Mouse (Mus musculus) spleen, postnatal 36 days (tissue): ENCODE results near the gene Rhot2.

Source experiments
- DNase-seq, 2 experiments: peaks; one replicate each; pipeline ENCODE4 v3.0.0; 2022; ENCODE audit warnings: low spot score in 2 of 2, mixed read lengths in 1 of 2

The Rhot2 gene

DNA sequence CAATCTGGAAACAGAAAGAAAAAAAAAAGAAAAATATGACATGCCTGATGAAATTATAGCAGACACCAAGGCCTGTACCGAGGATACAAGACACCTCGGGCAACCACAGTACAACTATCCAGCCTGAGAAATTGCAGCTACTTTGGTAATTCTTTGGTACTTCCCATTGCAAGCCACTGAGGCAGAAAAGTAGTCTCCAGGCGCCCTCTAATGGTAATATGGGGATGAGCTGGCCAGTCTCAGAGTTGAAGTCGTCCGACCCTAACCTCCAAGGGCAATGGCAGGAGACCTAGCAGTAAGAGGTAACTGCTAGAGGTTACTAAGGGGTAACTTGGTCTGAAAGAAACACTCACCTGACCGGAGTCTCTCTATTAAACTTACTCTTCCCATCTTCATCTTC is 43.6 kb downstream of the Rhot2 start:
- peak; percentile 68 to 71 for DNase-seq

DNA sequence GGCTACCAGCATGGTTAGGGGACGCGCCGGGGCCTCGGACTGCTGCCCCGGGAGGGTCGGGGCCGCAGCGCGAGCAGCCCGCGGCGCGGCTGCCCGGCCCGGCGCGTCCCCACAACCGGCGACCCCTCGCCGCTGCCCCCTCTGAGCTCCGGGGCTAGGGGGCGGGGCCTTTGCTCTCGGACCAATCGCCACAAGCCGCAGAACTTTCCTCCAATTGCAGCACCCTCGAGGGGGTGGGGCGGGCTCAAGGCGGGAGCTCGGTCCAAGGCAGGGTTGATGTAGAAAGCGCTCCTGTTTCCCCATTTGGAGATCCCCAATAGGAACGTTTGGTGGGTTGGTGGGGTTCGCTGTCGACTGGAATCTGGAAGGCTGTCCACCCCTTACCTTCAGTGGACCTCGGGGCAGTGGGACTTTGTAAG is 47.7 kb downstream of the Rhot2 start, which contains the start of gene Metrn:
Gene Metrn (minus strand): TSS at position 186 of the 419 bp plus-strand sequence.
- peak; percentile 84 to 85 for DNase-seq

DNA sequence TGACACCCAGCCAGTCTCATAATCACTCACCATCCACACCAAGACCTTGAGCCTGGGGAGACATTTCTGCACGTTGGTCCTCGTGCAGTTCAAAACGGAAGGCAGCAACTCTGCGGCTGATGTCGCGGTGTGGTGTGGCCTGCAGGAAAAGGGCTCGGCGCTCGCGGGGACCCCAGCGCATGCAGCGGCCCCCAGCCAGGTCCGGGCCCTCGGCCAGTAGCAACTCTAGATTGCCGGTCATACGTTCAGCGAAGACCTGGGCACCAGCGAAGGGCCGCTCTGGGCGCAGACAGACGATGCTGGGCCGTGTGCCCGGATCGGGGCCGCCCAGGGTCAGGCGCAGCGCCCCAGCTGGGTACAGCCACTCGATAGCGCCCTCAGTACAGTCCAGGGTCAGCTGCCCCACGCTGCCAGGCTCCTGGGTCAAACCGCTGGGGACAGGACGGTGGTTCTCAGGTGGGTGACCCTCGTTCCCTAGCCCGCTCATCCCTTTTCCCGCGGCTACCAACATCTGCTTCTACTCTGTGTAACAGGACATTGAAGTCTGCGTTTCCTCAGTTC is 48.4 kb downstream of the Rhot2 start:
- DNase-seq = no peak

DNA sequence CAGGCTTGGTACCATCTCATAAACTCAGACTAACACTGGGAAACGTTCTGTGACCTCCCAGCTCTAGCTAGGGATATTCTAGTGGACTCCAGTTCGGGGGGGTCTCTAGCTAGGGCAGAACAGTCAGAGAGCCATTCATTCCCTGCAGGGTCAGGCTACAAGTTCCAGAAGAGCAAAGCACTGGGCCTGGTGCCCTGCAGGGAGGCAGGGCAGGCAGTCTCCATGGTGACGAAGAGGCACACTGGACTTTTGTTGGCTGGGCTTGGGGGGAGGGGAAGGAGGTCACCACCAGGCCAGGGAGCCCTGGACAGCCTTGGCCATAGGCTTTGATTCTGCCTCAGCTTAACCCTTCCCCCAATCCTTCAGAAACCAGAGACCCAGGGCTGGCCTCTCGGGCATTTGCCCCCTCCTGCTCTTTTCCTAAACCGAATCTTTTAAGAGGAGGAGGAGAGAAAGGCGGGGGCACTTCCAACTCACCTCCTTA is 49.0 kb downstream of the Rhot2 start, which contains the start of gene AC134908.4:
Gene AC134908.4 (minus strand): TSS at position 51 of the 484 bp plus-strand sequence.
- no peak for DNase-seq

DNA sequence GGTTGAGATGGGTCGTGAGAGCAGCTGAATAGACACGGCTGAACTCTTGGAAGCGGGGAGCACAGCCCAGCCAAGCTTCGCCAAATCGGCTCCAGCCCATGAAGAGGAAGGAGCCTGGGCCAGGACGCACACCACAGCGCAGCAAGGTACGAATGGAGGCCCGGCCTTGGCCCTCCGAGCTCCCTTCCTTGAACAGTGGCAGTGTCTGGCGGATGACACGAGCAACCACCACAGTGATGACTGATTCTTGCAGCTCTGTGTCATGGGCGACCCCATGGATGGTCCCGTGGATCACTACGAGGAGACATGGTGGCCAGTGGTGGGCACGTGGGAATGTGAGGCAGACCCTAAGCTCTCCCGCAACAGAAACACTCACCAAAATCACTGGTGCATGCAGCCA is 49.7 kb downstream of the Rhot2 start:
- no peak for DNase-seq

DNA sequence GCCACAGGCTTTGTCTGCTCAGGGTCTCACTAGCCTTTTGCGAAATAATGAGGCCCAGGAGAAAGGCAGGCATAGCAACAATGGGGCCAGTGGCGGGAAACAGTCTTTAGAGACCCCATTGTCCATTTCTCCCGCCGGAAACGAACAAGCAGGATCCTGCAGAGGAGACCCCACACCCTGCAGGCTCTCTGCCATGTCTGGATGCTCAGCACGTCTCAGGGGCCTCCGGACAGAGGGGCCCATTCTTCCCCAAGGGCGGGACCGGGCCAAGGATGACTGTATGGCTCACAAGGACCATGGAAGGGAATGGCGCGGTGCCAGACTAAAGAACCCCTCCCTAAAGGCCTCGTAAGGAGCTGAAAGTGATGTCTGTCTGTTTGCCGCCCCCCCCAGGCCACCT is 50.5 kb downstream of the Rhot2 start:
- DNase-seq = no peak

DNA sequence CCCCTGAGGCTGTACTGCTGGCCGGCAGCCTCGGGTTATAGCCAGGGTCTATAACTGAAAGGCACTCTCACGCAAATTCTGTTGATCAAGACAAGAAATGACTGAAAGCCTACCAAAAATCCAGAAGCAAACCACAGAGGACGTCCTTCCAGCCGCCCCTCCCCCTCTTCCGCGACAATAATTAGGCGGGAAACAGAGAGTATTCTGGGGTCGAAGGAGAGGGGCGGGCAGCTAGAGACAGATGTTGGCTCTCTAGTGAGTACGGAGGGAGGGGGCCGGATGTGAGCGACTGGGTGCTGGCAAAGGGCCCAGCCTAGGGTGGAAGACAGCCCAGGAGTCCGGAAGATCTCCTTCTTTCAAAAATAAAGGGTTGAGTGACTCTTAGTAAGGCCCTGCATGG is 52.0 kb downstream of the Rhot2 start, which contains the start of gene Fam173a:
Gene Fam173a (minus strand): TSS at position 287 of the 400 bp plus-strand sequence.
- DNase-seq = peak; percentile 77 to 78

DNA sequence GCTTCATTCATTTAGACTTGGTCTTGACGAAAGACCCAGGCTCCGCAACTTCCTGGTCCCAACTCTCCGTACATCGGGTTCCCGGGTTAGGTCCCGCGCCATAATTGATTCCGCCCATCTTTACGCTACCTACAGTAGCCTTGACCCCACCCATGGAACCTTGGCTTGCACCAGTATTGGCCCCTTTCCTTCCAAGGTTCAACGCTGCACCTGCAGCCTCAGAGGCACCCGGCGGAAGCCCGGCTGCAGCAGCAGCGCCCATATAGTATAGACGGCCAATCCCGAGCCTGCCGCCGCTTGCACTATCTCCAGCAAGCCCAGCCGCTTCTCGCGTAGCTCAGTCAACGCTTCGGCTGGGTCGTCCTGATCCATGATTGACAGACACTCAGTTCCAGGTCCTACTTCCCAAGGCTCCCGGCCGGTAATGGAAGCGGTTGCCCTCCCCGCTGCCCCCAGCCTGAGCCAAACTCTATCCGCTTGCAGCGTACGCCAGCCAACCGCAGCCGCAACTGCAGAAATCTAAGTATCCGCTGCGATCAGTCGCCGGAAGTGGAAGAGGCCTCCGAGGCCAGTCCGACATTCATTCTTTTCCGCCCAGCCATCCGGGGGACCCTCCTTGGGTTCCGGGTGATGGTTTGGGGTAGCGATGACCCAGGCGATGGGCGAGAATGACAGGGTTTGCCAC is 52.7 kb downstream of the Rhot2 start:
- DNase-seq = peak; percentile 84 to 85

DNA sequence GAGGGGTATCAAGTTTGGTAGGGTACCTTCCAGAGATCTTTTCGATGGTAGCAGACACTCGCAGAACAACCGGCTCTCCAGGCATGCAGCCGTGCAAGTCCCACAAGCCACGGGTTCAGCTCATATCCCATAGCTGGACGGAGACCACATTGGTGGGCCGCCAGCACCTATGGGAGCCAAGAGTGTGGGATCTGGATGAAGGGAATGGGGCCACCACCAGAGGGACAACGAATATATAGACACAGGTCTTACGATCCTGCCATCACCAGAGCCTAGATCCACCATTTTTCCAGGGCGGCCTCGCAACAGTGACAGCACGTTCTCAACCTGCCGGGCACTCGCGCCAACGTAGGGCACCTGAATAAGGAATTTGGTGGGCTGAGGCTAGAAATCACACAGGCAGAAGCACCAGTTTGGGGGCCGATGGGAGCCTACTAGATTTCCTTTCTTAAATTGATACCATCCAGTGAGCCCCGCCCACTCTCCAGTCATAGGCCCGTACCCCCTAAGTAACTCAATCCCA is 53.3 kb downstream of the Rhot2 start:
- no peak for DNase-seq
